Mouse (Mus musculus): ENCODE data around the gene Drosha.
"Not testable (repeated sequence)": the region's sequence is repeated elsewhere in the genome, so short reads cannot be mapped to it uniquely, and the experiment has no call there.

The Drosha gene

DNA sequence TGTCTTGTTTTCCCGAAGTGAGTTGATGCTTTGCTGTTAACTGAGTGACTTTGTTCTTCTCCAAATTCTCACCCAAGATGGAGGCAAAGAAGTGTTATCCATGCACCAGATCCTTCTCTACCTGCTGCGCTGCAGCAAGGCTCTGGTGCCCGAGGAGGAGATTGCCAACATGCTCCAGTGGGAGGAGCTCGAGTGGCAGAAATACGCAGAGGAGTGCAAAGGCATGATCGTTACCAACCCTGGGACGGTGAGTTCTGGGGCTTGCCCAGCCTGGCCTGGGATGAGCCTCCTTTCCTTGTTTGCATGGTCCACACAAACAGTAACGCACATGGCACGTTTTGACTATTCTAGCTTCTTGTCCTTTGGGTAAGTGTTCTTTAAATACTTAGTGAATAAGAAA is 54.0 kb downstream of the Drosha start:
- in situ Hi-C loops (cut with MboI, MseI) = no loop called here

DNA sequence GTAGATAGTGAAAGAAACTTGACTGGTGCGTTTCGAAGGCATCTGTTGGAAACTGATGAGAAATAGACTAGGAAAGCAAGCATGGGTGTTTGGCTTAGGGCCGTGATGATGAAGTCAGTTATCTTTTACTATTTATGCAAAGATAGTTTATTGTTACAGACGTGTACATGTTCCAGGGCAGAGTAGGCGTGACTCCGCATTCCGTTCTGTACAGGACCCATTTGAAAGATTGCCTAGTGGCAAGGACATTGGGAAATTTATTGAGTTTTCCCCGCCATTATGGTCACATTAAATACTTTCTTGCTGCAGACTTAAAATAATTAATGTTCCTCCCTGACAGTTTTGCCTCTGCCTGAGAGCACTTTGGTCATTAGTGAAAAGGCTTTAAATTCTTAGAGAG is 55.3 kb downstream of the Drosha start:
- in situ Hi-C loops (cut with MboI, MseI) = no loop called here

DNA sequence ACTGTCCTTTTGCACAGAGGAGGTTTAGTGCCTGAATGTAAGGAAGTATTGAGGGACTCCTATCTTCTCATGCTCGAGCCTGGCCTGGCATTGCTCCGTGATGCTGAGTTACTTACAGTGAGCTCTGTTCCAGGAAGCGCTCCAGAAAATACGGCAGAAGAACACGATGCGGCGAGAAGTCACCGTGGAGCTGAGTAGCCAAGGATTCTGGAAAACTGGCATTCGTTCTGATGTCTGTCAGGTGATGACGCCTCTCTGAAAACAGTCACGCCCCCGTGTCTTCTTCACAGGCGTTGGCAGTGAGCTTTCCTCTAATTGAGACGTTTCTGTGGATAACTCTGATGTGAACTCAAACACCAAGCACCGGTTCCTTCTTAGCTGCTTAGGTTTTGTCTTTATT is 60.2 kb downstream of the Drosha start:
- in situ Hi-C loops (cut with MboI, MseI) = no loop called here

DNA sequence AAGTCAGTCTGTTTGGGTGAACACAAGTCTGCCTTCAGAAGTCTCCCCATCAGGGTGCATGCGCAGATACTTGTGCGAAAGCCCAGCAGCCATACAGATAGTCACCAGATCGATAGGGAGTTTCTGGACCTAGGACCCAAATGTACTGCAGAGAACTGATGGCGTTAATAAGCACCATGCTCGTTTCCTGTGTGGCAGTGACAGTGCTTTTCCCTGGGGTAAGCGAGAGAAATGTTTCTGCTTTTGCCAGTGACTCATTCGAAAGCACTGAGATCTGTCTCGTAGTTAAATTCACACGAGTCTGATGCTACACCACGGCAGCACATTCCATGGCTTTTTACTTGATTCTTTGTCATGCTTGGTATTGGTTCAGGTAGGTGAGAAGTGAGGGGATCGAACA is 60.7 kb downstream of the Drosha start:
- in situ Hi-C loops (cut with MboI, MseI) = no loop called here

DNA sequence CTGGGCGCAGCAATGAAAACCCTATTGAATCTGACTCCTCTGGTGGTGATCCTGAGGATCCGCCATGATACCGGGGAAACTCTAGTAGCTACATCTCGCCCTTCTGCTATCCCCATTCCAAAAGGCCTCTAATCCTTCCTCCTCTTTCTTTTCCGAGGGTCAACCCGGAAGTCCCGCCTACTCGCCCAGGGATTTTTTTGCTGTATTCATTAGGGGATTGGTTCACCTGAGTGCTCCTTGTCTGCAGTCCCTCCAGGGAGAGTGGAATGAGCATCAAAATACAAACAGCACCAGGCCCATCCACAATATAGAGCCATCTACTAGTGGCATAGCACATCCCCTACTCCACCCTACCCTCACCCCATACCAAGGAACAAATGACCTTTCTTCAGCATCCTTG is 62.6 kb downstream of the Drosha start:
- in situ Hi-C loops (cut with MboI, MseI) = no loop called here

DNA sequence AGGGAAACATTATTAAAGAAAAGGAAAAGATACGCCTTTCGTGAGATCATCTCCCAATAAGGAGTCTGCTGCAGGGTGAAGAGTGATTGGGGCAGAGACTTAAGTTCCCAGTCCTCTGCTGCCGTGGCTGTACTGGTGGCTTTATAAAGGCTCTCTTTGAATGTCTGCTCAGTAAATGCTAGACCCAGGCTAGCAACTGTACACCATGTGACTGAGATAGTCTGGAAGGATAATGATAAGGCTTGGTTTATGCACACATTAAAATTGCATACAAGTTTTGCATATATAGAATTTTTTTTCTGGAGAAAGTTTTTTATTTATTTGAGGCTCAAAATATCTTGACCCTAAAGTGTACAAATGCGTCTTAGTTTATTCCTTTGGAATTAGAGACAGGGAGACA is 63.7 kb downstream of the Drosha start:
- in situ Hi-C loops (cut with MboI, MseI) = no loop called here

DNA sequence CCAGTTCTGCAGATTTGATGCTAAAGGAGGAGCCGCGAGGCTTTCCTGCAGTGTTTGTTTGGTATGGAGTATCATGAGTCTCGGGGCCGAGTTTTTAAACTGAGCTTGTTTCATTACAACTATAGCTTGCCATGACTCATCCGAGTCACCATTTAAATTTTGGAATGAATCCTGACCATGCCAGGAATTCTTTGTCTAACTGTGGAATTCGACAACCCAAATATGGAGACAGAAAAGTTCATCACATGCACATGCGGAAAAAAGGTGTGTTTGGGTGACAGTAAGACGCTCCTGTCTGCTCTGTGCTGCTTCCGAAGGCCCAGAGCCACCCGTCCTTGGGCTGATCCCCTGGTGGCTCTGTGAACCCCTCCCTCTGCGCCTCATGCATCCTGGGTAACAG is 65.3 kb downstream of the Drosha start:
- in situ Hi-C loops (cut with MboI, MseI) = no loop called here

DNA sequence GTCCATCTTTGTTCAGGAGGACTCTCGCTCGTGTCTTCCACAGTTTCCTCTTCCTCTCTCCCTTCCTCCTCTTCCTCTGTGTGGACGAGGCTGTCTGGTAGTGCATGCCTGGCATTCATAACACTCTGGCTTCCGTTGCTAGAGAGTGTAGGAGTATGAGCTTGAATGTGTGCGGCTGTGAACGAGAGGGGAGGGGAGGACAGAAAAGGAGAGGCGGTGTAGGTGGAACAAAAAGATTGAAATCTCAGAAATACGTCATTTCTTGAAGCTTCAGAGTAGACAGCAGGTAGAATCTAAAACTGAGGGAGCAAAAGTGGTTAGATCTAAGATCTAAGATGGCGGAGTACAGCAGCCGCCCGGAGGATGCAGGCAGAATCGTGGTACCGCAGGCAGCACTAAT is 70.8 kb downstream of the Drosha start:
- in situ Hi-C loops (cut with MboI, MseI) = no loop called here

DNA sequence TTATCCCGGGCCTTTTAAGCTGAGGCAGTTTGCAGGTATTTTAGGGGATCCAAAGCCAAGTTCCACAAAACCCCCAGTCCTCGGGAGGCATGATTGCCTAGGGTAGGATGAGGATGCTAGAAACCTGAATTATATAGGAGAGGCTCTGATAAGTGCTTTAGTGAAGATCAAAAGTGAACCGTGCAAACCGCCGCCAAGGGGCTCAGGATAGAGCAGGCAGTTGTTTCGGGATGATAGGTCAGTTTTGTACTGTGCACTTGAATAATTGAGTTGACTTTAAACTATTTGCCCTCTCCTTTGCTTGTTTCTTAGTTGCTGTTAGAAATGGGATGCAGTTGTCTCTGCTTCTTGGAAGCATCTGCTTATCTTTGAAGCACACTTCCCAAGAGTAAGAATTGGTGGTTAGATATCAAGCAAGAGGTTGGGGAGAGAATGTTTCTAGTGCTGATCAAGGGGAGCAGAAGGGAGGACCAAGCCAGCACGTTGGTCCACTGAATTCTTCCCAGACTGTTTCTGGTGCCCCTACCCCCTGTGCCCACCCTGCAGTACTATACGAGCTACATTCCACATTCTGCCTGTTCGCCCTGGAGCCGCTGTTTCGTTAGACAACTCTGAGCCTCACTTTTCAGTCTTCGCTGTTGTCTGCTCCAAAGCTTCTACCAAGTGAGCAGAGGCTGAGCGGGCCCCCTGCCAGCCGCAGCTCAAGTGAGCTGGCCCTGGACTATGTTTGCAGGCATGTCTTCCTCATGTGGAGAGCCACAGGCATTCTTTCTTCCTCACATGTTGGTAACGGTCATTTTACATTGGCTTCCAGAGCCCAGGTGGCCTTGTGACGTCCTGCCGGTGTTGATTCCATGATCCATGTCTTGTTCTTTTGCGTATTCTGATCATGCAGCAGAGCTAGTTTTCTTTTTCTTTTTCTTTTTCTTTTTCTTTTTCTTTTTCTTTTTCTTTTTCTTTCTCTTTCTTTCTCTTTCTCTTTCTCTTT is 71.7 kb downstream of the Drosha start:
- in situ Hi-C loops (cut with MboI, MseI) = no loop called here

DNA sequence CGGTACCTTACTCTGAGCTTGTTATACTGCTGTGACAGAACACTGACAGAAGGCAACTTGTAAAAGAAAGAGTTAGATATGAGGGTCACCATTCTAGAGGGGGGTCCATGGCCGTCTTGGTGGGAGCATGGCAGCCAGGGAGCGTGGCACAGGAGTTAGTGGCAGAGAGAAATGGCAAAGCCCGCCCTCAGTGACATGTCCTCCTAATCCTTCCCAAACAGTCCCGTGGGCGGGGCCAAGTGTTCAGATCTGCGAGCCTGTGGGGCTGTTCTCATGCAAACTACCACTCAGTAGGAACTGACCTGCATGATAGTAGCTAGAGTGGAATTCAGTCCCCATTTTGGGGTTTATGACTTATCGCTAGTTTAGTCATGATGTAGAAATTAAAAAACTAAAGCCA is 73.2 kb downstream of the Drosha start:
- in situ Hi-C loops (cut with MboI, MseI) = no loop called here

DNA sequence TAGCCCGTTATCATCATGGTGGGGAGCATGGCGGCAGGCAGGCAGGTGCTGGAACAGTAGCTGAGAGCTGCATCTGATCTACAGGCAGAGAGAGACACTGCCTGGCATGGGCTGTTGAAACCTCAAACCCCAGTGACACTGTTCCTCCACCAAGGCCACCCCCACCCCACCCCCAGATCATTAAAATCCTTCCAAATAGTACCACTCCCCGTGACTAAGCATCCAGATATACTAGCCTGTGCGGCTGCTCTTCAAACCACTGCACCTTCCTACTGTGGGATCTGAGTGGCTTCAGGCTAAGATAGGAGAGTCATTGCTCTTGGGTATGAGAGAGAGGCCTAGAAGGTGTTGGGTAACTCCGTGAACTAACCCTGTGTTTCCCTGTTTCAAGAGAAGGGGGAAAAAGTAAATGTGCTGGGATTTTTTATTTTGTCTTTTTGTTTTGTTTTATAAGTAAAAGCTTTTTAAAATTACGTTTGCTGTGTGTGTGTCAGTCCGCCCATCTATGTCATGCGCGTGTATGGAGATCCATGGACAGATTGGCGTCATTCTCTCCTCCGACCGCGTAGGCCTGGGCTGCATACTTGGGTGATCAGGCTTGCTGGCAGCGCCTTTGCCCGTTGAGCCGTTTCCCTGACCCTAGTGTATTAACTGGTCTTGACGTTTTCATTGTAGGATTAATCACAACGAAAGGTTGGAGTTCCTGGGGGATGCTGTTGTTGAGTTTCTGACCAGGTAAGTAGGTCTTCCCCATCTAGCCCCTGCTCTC is 76.0 kb downstream of the Drosha start:
- in situ Hi-C loops (cut with MboI, MseI) = loop anchor here (10.0 kb wide), 1 partner anchor 1906 kb away; no protein-coding TSS in a partner anchor

DNA sequence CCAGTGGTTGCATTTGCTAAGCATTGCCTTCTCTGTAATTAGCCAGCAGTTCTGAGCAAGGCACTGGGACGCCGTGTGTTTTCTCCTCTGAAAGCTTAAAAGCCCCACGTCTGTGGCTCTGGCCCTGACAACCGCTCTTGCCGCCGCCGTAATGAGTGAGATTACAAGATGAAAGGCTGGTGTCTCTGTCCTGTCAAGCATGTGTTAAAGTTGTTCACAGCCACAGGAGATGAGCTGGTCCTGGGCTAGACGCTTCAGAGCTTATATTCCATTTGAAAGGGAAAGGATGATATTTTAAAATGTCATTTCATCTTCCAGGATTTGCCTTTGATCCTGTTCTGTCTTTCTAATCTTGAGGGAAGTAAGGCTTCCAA is 76.6 kb downstream of the Drosha start:
- in situ Hi-C loops (cut with MboI, MseI) = loop anchor here (10.0 kb wide), 1 partner anchor 1906 kb away; no protein-coding TSS in a partner anchor

DNA sequence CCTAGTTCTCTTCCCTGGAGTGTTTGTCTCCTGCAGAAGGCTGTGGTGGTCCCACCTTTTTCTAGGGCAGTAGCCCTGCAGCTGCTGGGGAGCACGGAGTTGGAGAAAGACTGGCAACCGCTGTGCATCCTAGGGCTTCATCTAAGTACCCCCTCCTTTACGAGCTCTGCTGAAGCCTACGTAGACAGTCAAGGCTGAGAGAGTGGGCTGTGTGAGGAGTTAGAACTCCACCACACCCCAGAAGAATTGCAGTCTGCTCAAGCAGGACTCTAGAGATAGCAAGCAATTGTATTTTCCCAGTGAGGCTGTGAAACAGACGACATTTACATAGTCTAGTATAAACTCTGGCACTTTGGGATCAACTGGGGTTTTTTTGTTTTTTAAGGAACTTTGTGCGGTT is 79.8 kb downstream of the Drosha start:
- in situ Hi-C loops (cut with MboI, MseI) = loop anchor here (10.0 kb wide), 1 partner anchor 1910 kb away; no protein-coding TSS in a partner anchor

DNA sequence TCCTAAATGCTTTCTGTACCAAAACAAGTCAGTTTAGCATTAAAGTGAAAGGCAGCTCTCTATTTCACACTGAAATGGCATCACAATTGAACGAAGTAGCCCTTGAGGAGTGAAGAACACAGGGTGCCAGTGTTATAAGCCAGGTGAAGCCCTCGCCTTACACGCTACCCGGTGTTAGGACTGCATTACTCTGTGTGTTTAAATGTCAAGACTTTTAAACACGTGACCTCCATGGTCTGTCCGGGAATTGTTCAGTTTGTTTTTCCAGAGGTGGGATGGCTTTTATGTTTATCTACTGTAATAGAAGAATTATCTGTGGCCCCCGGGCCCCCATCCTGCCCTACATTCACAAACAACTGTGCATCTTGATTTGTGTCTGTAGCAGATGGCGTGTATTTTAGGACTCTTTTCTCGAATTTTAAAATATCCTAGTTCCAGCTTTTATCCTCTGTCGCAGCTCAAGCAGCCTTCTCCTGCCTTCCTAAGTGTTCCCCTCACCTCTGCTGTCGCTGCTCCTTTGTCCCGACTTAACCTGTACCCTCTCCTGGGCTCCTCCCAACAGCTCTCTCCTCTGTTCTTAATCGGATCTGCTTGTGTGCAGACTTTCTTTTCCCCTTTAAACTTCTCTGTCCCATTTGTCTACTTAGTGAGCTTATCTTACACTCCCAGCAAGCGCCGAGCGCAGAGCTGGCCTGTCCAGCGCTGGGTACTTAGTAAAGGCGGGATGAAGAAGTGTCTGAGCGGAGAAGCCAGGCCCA is 83.5 kb downstream of the Drosha start:
- in situ Hi-C loops (cut with MboI, MseI) = loop anchor here (10.0 kb wide), 1 partner anchor 1913 kb away; no protein-coding TSS in a partner anchor

DNA sequence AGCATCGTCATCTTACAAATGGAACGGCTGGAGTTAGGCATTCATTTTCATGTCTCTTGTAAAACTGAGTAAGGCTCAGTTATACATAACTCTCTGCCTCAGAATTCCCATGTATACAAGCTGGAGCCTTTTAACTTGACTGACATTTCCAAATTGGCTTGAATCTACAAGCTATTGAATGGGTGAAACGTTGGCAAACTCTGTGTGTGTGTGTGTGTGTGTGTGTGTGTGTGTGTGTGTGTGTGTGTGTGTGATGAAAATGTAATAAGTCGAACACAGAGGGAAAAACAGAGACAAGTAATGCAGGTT is 84.1 kb downstream of the Drosha start:
- in situ Hi-C loops (cut with MboI, MseI) = loop anchor here (10.0 kb wide), 1 partner anchor 1914 kb away; no protein-coding TSS in a partner anchor

DNA sequence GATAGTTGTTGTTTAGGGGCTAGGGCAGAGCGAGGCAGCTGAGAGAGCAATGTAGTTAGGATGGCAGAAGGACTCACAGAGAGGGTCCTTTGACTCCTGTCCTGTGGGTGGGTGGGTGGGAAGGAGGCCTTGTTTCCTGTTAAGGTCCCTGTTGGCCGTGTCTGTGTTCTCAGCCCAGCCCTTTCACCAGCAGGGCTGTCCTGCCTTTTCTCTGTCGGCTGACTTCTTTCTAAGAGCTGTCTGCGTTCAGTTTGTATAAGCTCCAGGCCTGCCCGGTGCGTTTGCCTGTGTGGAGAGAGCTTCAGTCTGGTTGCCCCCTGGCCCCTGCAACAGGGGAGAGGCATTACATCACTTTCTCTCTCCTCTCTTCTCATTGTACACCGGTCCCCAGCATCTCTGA is 84.6 kb downstream of the Drosha start:
- in situ Hi-C loops (cut with MboI, MseI) = loop anchor here (10.0 kb wide), 1 partner anchor 1914 kb away; no protein-coding TSS in a partner anchor

DNA sequence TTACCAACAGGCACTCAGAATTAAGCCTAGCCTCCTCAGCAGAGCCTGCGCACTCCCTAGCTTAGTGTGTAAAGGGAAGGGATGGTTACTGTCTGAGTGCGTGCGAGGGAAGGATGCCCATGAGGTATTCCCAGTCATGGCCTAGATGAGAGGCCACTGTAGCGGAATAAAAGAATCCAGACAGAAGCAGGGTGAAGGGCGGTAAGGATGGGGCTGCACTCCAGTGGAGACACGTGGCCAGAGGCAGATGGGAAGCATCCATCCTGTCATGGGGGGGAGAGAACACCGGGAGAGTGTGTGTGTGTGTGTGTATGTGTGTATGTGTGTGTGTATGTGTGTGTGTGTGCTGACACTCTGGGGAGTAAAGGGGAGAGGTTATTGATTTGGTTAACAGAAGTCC is 86.5 kb downstream of the Drosha start:
- in situ Hi-C loops (cut with MboI, MseI) = no loop called here

DNA sequence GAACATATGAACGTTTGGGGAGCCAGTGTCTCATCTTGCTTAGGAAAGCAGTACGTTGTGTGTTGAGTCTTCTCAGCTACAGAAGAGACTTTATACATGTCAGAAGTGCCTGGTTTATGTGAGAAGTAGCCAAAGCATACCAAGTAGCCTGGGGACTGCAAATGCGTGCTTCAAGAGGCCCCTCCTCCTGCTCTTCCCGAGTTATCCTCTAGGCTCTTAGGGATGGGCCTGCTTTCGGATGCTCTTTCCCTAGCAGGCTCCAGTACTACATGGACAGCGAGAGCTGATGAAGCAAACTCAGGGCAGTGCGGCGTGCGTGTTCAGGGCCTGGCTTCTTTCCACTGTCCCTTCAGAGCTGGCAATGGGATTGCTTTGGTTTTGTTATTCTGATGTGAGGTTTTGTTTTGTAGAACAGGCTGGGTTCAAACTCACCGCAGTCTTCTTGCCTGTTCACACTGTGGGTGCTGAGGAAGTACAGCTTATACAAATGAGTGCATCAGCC is 91.8 kb downstream of the Drosha start:
- in situ Hi-C loops (cut with MboI, MseI) = no loop called here

DNA sequence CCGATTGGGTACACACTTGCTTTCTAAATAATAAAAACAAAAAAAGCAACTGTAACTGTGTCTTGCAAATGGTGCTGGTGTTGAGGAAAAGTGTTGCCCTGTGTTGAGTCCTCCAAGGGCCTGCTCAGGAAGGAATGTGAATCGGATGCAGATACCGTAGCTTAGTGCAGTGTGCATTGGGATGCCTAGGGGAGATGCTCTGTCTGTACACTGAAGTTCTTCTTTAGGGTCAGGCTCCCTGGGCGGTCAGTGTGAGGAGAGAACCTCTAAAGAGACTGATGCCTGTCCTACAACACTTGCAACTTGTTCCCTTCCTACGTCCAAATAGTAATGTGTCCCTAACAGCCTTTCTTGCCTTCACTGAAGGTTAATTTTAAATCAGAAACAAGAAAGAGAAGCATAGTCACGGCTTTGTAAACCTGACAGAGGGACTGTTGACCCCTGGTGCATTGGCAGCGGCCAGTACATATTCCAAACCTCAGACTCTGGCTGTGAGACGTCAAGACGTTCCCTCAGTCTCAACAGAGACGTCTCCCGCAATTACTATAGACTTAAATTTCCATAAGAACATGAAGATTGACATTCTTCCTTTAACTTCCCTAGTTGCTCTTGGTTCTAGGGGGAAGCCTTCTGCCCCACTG is 94.8 kb downstream of the Drosha start:
- in situ Hi-C loops (cut with MboI, MseI) = not testable (repeated sequence)

DNA sequence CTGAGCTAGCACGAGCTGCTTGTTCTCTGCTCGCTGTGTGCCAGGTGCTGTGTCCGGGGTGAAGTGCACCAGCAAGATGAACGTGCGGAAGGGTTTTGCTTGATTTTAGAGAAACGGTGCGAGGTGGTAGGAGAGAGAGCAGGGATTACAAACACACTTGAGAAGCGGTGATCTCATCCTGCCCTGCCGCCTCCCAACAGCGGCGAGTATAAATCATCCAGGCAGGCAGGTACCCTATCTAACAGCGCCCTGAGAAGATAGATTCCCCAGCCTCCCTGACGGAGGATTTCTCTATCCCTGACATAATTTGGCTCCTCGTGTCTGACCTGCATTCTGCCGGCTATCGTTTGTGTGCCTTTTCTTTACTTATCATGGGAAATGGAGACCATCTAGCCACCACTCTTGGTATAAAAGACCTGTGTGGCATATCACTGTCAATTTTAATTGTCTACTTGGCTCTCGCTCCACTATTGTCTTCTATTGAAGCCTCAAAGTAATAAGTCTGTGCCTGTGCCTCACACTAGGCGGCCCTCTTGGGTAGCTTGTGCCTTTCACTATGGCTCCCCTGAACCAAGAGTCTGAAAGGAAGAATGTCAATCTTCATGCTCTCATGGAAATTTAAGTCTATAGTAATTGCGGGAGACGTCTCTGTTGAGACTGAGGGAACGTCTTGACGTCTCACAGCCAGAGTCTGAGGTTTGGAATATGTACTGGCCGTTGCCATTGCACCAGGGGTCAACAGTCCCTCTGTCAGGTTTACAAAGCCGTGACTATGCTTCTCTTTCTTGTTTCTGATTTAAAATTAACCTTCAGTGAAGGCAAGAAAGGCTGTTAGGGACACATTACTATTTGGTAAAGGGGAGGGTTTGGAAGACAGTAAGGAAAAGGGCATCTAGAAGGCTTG is 95.6 kb downstream of the Drosha start:
- in situ Hi-C loops (cut with MboI, MseI) = no loop called here

Measured in T-helper 2 cell (primary cell).